Comparison of ENCODE assay signal across 23 mouse cellular contexts in genomic region chr1:62624166-62624565, GRCm38 (mm10).
DNase-seq lines count a peak whose midpoint lies in the region; ATAC-seq and TF ChIP-seq lines count a peak whose summit lies in the region.
"Had no signal": no experiment of that assay in that cellular context is flagged by ENCODE, and none has a peak within 500 bp of the region (broad histone marks: within the 10 kb centered on the region; RNA-seq: fewer than 3 reads in every experiment).

No protein-coding gene starts in this region.

- 76% methylated on average over 2 of the region's 2 CpGs for WGBS in heart, embryonic 10.5 days
- WGBS in midbrain, embryonic 11.5 days, result 92% methylated on average over 2 of the region's 2 CpGs
- 89% methylated on average over 2 of the region's 2 CpGs for WGBS in midbrain, embryonic 13.5 days
- 92% methylated on average over 2 of the region's 2 CpGs for WGBS in stomach, postnatal 0 days

- TF ChIP-seq EP300 in stomach, postnatal 0 days (optimal IDR thresholded peaks at IDR 0.05), result no peak

- no peak overlapping the region for H3K9ac ChIP-seq in midbrain, embryonic 11.5 days (ENCODE audit: low read length)
- no peak overlapping the region for H3K9ac ChIP-seq in midbrain, embryonic 13.5 days (replicated peaks)
- H3K9ac ChIP-seq in stomach, postnatal 0 days (ENCODE audit: low read length), result no peak overlapping the region

- H3K9me3 ChIP-seq in heart, embryonic 10.5 days, result no peaks in the 10 kb centered on the region
- H3K9me3 ChIP-seq in midbrain, embryonic 11.5 days (ENCODE audit: control insufficient read depth, low read length), result no peaks in the 10 kb centered on the region
- H3K9me3 ChIP-seq in midbrain, embryonic 13.5 days, result no peaks in the 10 kb centered on the region
- no peaks in the 10 kb centered on the region for H3K9me3 ChIP-seq in stomach, postnatal 0 days (ENCODE audit: control insufficient read depth, low read length)
- H3K9me3 ChIP-seq: G1E had no signal

- H3K4me3 ChIP-seq in heart, embryonic 10.5 days, result no peak overlapping the region
- H3K4me3 ChIP-seq in midbrain, embryonic 11.5 days (ENCODE audit: low read depth, low read length), result no peak overlapping the region
- H3K4me3 ChIP-seq in midbrain, embryonic 13.5 days (replicated peaks), result no peak overlapping the region
- no peak overlapping the region for H3K4me3 ChIP-seq in stomach, postnatal 0 days (ENCODE audit: low read depth, low read length)

- H3K4me2 ChIP-seq in midbrain, embryonic 11.5 days, result no peak overlapping the region
- H3K4me2 ChIP-seq in midbrain, embryonic 13.5 days (replicated peaks), result no peak overlapping the region
- H3K4me2 ChIP-seq in stomach, postnatal 0 days (replicated peaks; ENCODE audit: low read depth), result no peak overlapping the region

- TF ChIP-seq CTCF in stomach, postnatal 0 days (IDR thresholded peaks at IDR 0.05; ENCODE audit: low read depth), result no peak

- H3K4me1 ChIP-seq in heart, embryonic 10.5 days, result peaks cover 6% of the 10 kb centered on the region; the same call in 1 of the 2 replicates
- no peaks in the 10 kb centered on the region for H3K4me1 ChIP-seq in midbrain, embryonic 11.5 days (ENCODE audit: control insufficient read depth, insufficient read depth, low read length)
- H3K4me1 ChIP-seq in midbrain, embryonic 13.5 days (replicated peaks), result no peaks in the 10 kb centered on the region
- no peaks in the 10 kb centered on the region for H3K4me1 ChIP-seq in stomach, postnatal 0 days (replicated peaks; ENCODE audit: control insufficient read depth, insufficient read depth)

- ATAC-seq in midbrain, embryonic 11.5 days (ENCODE audit: low FRiP score), result no peak
- no peak for ATAC-seq in midbrain, embryonic 13.5 days
- no peak for ATAC-seq in stomach, postnatal 0 days (ENCODE audit: low FRiP score, low TSS enrichment)
- ATAC-seq: activated CD4-positive, CD25-positive, alpha-beta regulatory T cell, adult 4 months; CD4-positive, CD25-positive, alpha-beta regulatory T cell, adult 4 months; Patski had no signal

- no peak overlapping the region for H3K27ac ChIP-seq in heart, embryonic 10.5 days
- H3K27ac ChIP-seq in midbrain, embryonic 11.5 days (ENCODE audit: low read depth, low read length), result no peak overlapping the region
- H3K27ac ChIP-seq in midbrain, embryonic 13.5 days, result no peak overlapping the region
- no peak overlapping the region for H3K27ac ChIP-seq in stomach, postnatal 0 days (replicated peaks)

- peak; percentile 63 for DNase-seq in heart, adult 11 months
- no peak for DNase-seq in heart, embryonic 10.5 days (ENCODE audit: low spot score)
- DNase-seq in midbrain, embryonic 11.5 days (ENCODE audit: low spot score, missing footprints), result peak; percentile 59
- DNase-seq in Muller cell, postnatal 12 days (ENCODE audit: inconsistent ontology term), result peak; percentile 24
- peak; percentile 3 for DNase-seq in stomach, postnatal 0 days (ENCODE audit: low spot score)
- DNase-seq in right cerebral cortex, adult 2 months (ENCODE audit: low spot score in 2 of 2), result no peak
- no peak for DNase-seq in frontal cortex, postnatal 36 days (ENCODE audit: low spot score in 2 of 2)
- DNase-seq: adrenal gland, adult 2 months; adrenal gland, adult 8-10 months; adrenal gland, postnatal 10 days; adrenal gland, postnatal 14 days; adrenal gland, postnatal 25 days; adrenal gland, postnatal 36 days; B cell, adult 2 months; cerebellum, adult 11 months; cerebellum, adult 11-12 months; cerebellum, adult 18-20 months had no signal

- no peaks in the 10 kb centered on the region for H3K36me3 ChIP-seq in heart, embryonic 10.5 days
- H3K36me3 ChIP-seq in midbrain, embryonic 11.5 days (ENCODE audit: control insufficient read depth, insufficient read depth, low read length), result no peaks in the 10 kb centered on the region
- H3K36me3 ChIP-seq in midbrain, embryonic 13.5 days, result no peaks in the 10 kb centered on the region
- no peaks in the 10 kb centered on the region for H3K36me3 ChIP-seq in stomach, postnatal 0 days (ENCODE audit: control insufficient read depth, insufficient read depth, low read length)
- H3K36me3 ChIP-seq: G1E had no signal

- no peaks in the 10 kb centered on the region for H3K27me3 ChIP-seq in heart, embryonic 10.5 days (ENCODE audit: insufficient read depth, poor library complexity, severe bottlenecking)
- H3K27me3 ChIP-seq in midbrain, embryonic 11.5 days (ENCODE audit: control insufficient read depth, insufficient read depth, low read length), result no peaks in the 10 kb centered on the region
- no peaks in the 10 kb centered on the region for H3K27me3 ChIP-seq in midbrain, embryonic 13.5 days
- H3K27me3 ChIP-seq in stomach, postnatal 0 days (ENCODE audit: control insufficient read depth, insufficient read depth, low read length), result no peaks in the 10 kb centered on the region
- H3K27me3 ChIP-seq: CH12.LX, Patski had no signal

Comparison
In these comparisons a context has a peak if more than half of its experiments do, and no peak if none do; other contexts are left out.
1. DNase-seq: peak in heart, adult 11 months (single experiment), midbrain, embryonic 11.5 days (single experiment), Muller cell, postnatal 12 days (single experiment) and stomach, postnatal 0 days (single experiment); none in heart, embryonic 10.5 days (single experiment), right cerebral cortex, adult 2 months (0 of 2) and frontal cortex, postnatal 36 days (0 of 2).